Mouse (Mus musculus) C2C12 (cell line): ENCODE measurements at regions not wholly inside any gene's neighbourhood (a gene's known extent, or its start where the extent isn't known, plus 50 kb on each side); places are given as distances from the start of the nearest gene placed in this dataset.

Source experiments
- CEBPB ChIP-seq: IDR thresholded peaks from one replicate; pipeline ENCODE4 v1.6.1; 2011; ENCODE audit warnings: low read depth, mild to moderate bottlenecking, control low read depth, moderate library complexity
- CTCF ChIP-seq: IDR thresholded peaks from one replicate; pipeline ENCODE4 v1.5.1; 2011; ENCODE audit not compliant: control insufficient read depth, insufficient read depth, insufficient read length
- FOSL1 ChIP-seq: IDR thresholded peaks from one replicate; pipeline ENCODE4 v1.8.0; 2011; ENCODE audit warnings: mild to moderate bottlenecking, low read length; ENCODE audit not compliant: poor library complexity, insufficient read depth, severe bottlenecking
- MAX ChIP-seq: IDR thresholded peaks from one replicate; pipeline ENCODE4 v1.6.1; 2011; ENCODE audit warnings: mild to moderate bottlenecking, control low read depth
- MYOD1 ChIP-seq: IDR thresholded peaks from one replicate; pipeline ENCODE4 v1.6.1; 2011; ENCODE audit warnings: low read depth; ENCODE audit not compliant: control insufficient read depth, insufficient read length
- MYOG ChIP-seq: IDR thresholded peaks from one replicate; pipeline ENCODE4 v1.6.1; 2011; ENCODE audit not compliant: control insufficient read depth, insufficient read length; ENCODE audit errors: extremely low read depth
- USF1 ChIP-seq: IDR thresholded peaks from one replicate; pipeline ENCODE4 v1.6.1; 2011; ENCODE audit warnings: low read depth, mild to moderate bottlenecking, control low read depth, moderate library complexity

DNA sequence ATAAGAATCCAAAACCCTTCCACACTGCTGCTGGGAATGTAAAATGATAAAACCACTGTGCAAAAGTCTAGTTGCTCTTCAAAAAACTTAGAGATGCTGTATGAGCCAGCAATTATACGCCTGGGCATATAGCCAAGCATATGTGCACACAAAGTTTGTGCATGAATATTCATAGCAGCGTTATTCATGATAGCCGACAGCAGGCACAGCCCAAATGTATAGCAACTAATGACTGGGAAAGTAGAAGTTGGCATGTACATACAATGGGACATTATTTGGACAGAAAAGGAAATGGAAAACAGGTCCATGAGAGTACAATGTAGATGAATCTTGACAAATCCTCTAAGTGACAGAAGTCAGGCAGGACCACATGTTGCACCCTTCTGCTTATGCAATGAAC lies 90.7 kb upstream of the Plxnc1 start:
- TF ChIP-seq CTCF (no peak), USF1 (no peak), MYOD1 (no peak), MAX (no peak), MYOG (no peak), CEBPB (no peak), FOSL1 (no peak)
